Mouse (Mus musculus): ENCODE results near the gene Angpt4. TPM values are rescaled to one million over a fixed set of nuclear protein-coding genes. Genes with fewer than 3 reads are reported as not detected.

Angpt4 gene
- polyA plus RNA-seq (2017; shearing (Covaris generic)): not detected

DNA sequence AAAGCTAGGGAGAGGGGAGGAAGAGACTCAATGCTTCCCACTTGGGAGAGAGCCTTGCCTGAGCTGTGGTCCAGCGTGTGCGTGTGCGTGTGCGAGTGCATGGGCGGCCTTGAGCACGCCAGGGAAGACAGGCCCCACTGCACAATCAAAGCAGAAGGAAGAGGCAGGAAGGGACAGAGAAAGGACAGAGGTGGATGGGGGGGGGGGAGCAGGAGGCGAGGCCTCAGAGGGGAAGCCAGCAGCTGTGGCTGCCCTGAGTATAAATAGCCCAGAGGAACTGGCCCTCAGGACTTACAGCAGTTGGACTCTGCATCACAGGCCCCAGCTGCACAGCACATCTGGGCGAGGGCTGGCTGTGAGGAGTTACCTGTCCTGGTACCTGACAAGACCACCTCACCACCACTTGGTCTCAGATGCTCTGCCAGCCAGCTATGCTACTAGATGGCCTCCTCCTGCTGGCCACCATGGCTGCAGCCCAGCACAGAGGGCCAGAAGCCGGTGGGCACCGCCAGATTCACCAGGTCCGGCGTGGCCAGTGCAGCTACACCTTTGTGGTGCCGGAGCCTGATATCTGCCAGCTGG is at the start of gene Angpt4:
TSS of gene Angpt4 (plus strand) at position 292 of the 582 bp plus-strand sequence.
- ATAC-seq: no peak

- no peak for ATAC-seq
Observed at GRCm38 (mm10) chr2:151862257-151862810, 48.7 kb upstream of the Angpt4 start.

- ATAC-seq: no peak
Observed at GRCm38 (mm10) chr2:151864941-151865340, 46.1 kb upstream of the Angpt4 start.

DNA sequence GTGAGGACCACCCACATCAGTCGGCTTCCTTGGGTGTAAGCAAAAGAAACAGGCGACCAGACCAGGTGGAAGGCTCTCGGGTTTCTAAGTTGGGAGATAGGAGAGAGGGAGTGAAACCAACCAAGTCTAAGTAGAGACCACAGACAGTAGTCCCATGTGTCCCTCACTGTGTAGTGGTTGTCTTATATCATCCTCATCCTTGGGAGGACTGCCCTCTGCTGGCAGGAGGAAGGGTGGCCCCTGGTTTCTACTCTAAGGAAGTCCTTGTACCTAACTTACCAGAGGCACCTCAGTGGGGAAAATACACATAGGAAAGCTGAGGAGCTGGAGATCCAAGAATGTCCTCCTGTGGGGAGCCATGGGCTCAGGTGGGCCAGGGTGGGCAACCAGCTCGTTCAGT is 44.5 kb upstream of the Angpt4 start:
- no peak for ATAC-seq

DNA sequence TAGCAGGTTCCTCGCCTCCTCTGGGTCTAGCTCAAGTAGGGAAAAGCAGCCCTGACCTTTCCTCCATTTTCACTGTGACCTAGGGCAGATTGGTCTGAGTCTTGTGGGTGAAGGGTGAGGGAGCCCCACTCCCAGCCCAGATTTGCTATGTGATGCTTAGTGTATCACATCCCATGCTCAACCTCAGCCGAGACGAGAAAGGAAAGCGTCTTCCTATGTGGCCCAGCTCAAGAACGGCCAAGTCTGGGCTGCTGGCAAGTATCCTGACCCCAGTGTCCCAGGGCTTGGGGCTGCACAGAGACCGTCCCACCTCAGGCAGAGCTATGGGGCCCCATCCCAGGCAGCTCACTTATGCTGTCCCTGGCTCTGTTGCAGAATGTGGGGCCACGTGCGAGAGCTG is 42.8 kb upstream of the Angpt4 start:
- no peak for ATAC-seq

DNA sequence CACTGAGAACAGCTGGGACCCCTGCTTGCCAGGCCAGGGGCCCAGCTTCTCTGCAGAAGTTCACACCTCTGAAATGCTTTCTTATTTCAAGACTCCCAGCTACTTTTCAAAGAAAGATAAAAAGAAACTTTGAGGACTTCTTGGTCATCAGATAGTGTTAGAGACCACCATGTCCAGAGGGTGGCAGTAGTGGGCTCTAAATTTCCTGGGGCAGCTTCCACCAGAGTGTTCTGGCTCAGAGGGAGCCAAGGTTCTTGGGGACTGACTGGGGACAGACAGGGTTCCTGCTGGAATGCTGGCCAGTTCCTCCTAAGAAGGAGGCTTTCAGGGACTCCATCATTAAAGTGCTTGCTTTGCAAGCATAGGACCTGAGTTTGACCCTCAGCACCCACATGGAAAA is 36.5 kb upstream of the Angpt4 start:
- no peak for ATAC-seq

- ATAC-seq: peak; percentile 72
Observed at GRCm38 (mm10) chr2:151876012-151876485, 35.0 kb upstream of the Angpt4 start.

DNA sequence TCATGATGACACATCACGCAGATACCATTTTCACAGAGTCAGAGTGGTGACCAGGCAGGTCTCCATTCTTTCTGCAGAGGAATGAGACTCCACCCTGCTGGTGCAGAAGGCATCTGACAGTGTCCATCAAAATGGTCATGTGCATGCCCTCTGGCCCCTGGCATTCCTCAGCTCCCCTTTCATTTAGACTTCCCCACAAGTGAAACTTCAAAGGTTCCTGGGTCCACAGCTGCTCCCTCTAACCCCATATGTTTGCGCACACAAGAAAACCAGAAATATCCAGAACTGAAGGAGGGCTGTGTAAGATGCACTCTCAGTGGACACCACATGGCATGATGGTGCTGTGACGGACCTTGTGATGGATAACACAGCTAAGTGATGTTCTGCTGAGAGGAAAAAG is 32.4 kb upstream of the Angpt4 start:
- no peak for ATAC-seq

DNA sequence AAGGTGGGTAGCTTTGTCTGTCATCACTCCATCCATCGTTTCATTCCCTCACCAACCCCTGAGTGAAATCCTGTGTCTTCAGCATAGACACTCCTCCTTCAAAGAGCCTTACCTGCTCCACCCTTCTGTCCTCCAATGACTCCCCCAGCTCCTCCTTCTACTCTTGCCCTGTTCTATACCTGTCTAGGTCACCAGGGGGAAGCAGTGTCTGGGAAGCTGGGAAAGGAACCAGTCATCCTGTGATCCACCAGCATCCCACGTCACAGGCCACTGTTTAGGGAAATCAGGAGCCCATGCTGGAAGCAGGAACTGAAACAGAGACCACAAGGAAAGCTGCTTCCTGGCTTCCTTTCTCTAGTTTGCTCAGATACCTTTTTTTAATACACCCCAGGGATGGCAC is 31.2 kb upstream of the Angpt4 start:
- no peak for ATAC-seq

DNA sequence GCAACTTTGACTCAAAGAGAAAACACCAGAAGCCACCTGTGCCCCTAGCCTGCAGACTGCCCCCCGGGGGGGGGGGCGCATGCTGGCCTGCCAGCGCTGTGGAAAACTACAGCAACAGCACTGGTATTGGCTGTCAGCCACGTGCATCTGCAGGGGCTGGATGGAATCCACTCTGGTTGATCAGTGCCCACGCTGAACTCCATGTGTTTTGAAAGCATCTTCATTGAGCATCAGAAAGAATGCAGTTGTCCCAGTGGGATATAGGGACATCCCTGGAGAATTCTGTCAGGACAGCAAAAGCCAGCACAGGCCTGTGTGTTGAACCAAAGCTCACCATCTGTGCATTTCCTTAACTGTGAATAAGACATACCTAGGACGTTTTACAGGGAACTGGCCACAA is 20.0 kb upstream of the Angpt4 start:
- no peak for ATAC-seq

- no peak for ATAC-seq
Observed at GRCm38 (mm10) chr2:151893122-151893774, 17.8 kb upstream of the Angpt4 start.

- ATAC-seq: no peak
Observed at GRCm38 (mm10) chr2:151894209-151894980, 16.6 kb upstream of the Angpt4 start.

DNA sequence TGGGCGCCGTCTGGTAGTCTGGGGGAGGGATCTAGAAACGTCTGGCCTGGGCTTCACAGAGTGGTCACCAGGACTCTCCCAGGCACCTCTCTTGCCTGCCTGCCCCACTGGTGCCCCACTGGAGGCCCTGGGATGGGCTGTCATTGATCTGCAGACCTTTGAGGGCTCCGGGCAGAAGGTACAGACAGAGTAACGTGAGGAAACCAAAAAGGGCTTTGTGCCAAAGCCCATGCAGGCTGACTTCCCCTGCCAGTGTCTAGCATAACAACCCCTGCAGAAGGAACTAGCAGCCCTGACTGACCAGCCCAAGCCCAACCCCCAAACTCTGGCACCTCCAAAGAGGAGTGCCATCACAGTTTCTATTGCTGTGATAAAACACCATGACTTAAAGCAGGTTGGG is 15.1 kb upstream of the Angpt4 start:
- no peak for ATAC-seq

GRCm38 (mm10) chr2:151898106-151898505 is 12.9 kb upstream of the Angpt4 start:
- no peak for ATAC-seq

GRCm38 (mm10) chr2:151900845-151901244 is 10.2 kb upstream of the Angpt4 start:
- no peak for ATAC-seq

GRCm38 (mm10) chr2:151903267-151903666 is 7.7 kb upstream of the Angpt4 start:
- ATAC-seq: no peak

DNA sequence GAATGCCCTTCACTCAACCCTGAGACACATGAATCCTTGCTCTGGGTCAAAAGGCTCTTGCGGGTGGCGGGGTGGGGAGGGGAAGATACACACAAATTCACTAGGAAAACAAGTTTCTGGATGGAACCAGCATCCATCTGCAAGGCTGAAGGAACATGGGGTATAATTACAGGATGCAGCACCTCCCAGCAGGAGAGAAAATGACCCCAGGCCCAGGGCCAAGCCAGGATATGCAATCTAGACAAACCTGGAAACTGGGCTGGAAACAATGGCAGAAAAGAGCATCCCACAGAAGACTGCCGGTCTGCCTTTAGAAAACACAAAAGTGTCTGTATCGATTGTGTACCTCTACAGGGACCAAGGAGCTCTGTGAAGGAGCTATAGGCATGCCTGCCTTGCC is 7.1 kb upstream of the Angpt4 start:
- no peak for ATAC-seq

GRCm38 (mm10) chr2:151904636-151905035 is 6.4 kb upstream of the Angpt4 start:
- ATAC-seq: no peak

GRCm38 (mm10) chr2:151907020-151907419 is 4.0 kb upstream of the Angpt4 start:
- ATAC-seq: no peak

GRCm38 (mm10) chr2:151909386-151909785 is 1.6 kb upstream of the Angpt4 start:
- no peak for ATAC-seq

DNA sequence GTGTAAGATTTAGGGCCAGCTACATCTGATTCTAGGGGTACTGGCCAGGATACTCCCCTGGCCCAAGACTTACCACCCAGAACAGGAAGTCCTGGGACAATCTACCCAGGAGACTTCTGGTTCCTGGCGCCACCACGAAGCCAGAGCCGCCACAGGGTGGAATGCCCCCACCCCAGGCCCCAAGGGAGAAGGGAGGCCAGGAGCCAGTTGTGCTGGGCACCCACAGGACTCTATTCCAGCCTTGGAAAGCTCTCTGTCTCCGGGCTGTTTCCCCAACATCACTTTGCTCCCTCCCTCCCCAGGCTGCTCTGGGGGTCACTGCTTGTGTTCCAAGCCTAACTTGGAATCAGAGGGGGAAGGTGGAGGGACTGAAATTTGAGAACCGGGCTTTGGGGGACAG is 512 bp upstream of the Angpt4 start:
- no peak for ATAC-seq

DNA sequence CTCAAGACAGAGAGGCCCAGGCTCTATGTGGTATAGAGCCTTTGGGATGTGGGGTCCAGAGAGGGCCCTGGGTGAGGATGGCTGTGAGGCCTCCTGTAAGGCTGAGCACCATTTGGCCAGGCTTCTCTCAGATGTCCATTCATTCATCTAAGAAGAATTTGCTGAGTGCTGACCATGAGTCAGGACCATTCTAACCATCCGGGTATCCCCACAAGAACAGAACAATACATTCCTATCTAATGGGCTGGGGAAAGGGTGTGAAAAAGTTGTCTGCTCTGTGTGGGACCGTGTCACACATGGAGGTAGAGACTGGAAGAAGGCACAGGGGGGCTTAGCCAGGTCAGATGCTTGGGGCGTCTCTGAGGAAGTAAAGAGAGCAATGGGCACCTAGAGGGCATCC is 741 bp downstream of the Angpt4 start:
- no peak for ATAC-seq

- ATAC-seq: no peak
Observed at GRCm38 (mm10) chr2:151914120-151914519, 3.1 kb downstream of the Angpt4 start.

DNA sequence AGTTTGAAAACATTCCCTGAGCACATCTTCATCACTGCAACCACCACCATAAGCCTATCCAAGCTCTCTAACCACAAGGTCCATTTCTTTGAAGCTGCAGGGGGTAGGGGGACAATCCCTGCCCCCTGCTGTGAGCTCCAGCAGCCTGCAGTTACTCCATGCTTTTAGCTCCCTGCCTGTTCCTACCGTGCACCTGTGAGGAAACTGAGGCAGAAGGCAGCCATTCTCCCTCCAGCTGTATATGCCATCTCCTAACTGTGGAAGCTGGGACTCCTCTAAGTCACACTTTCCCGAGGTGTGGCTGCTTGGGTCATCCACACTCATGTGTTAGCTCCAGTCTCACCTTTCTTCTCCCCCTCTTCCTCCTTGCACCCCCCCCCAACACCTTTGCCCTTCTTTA is 4.1 kb downstream of the Angpt4 start:
- ATAC-seq: no peak
